Mouse (Mus musculus) heart, embryonic 15.5 days (tissue): ENCODE measurements at regions not wholly inside any gene's neighbourhood (a gene's known extent, or its start where the extent isn't known, plus 50 kb on each side); places are given as distances from the start of the nearest gene placed in this dataset.

Experiments
- ATAC-seq: fragments of 200-750 bp; cut with Nextera tagmentation; replicated peaks from 2 replicates; pipeline ENCODE4 v1.8.0; 2017; ENCODE audit warnings: low read depth, moderate TSS enrichment; ENCODE audit not compliant: insufficient number of reproducible peaks, insufficient read depth, low FRiP score
- H3K27ac ChIP-seq: fragments of 300-500 bp; sonication (generic); 2 replicates; pipeline ENCODE4 v1.5.1; 2015; ENCODE audit warnings: mild to moderate bottlenecking, inconsistent platforms
- H3K27me3 ChIP-seq: fragments of 300-500 bp; sonication (generic); 2 replicates; pipeline ENCODE4 v1.6.1; 2015; ENCODE audit warnings: inconsistent platforms
- H3K36me3 ChIP-seq: fragments of 300-500 bp; sonication (generic); 2 replicates; pipeline ENCODE4 v1.6.1; 2015; ENCODE audit warnings: mild to moderate bottlenecking, inconsistent platforms
- H3K4me1 ChIP-seq: fragments of 300-500 bp; sonication (generic); replicated peaks from 2 replicates; pipeline ENCODE4 v1.6.1; 2015; ENCODE audit warnings: inconsistent platforms
- H3K4me2 ChIP-seq: fragments of 300-500 bp; sonication (generic); 2 replicates; pipeline ENCODE4 v1.6.1; 2015; ENCODE audit warnings: inconsistent platforms, mild to moderate bottlenecking, moderate library complexity
- H3K4me3 ChIP-seq: fragments of 300-500 bp; sonication (generic); 2 replicates; pipeline ENCODE4 v1.5.1; 2015; ENCODE audit warnings: mild to moderate bottlenecking, inconsistent platforms
- H3K9ac ChIP-seq: fragments of 300-500 bp; sonication (generic); 2 replicates; pipeline ENCODE4 v1.6.1; 2015; ENCODE audit warnings: mild to moderate bottlenecking, inconsistent platforms
- H3K9me3 ChIP-seq: fragments of 300-500 bp; sonication (generic); replicated peaks from 2 replicates; pipeline ENCODE4 v1.6.1; 2016; ENCODE audit warnings: inconsistent platforms
- WGBS: fragments of 180-500 bp; shearing (Covaris S2); methylation state at CpG from one replicate; pipeline ENCODE4 v1.1.7; 2015; ENCODE audit warnings: mixed read lengths; 5-methylcytosine and 5-hydroxymethylcytosine counted together

DNA sequence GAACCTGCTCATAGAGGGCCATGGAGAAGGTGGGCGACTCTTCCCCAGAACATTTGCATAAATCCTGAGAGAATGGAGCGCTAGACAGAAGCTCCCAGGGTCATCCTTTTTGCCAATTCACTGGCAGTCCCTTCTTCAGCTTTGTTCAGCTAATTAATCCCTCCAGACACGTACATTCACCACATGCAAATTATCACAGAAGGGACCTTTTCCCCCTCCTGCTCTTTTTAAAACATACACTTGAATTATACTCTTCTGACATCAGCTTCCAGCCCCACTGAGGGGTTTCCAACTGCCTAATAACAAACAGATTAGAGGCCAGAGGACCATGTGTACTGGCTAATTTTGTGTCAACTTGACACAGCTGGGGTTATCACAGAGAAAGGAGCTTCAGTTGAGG, 497.2 kb downstream of the Bnc2 start:
- H3K27me3 ChIP-seq: no peaks in the 10 kb centered on the region
- no peaks in the 10 kb centered on the region for H3K9me3 ChIP-seq
- H3K4me1 ChIP-seq: no peaks in the 10 kb centered on the region
- no peak for ATAC-seq
- H3K36me3 ChIP-seq: no peaks in the 10 kb centered on the region
- no peak overlapping the region for H3K4me3 ChIP-seq
- H3K4me2 ChIP-seq: no peak overlapping the region
- no peak overlapping the region for H3K27ac ChIP-seq
- WGBS: 69% methylated on average over 3 of the region's 3 CpGs
- no peak overlapping the region for H3K9ac ChIP-seq

DNA sequence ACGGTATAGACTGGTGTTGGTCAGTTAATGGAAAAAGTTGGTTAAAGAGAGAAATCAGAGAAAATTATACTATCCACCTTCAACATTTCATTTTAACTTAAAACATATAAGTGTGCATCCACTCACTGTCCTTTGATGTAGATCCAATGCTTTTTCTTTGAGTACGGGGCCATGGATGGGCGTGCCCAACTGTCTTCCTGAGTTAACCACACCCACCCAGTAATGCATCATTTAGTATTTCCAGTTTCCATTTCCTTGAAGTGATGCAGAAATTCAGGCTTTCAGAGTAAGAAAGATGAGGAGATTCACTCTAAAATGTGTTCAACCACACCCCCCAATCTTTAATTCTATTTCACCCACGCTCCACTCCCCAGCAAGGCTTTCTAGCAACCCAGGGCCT, 490.6 kb downstream of the Bnc2 start:
- Histone ChIP-seq H3K4me3 (no peak overlapping the region), H3K27me3 (no peaks in the 10 kb centered on the region), H3K36me3 (no peaks in the 10 kb centered on the region), H3K9ac (no peak overlapping the region), H3K9me3 (no peaks in the 10 kb centered on the region), H3K4me1 (no peaks in the 10 kb centered on the region), H3K27ac (no peak overlapping the region), H3K4me2 (no peak overlapping the region)
- ATAC-seq: no peak
- 85% methylated on average over 4 of the region's 4 CpGs for WGBS

DNA sequence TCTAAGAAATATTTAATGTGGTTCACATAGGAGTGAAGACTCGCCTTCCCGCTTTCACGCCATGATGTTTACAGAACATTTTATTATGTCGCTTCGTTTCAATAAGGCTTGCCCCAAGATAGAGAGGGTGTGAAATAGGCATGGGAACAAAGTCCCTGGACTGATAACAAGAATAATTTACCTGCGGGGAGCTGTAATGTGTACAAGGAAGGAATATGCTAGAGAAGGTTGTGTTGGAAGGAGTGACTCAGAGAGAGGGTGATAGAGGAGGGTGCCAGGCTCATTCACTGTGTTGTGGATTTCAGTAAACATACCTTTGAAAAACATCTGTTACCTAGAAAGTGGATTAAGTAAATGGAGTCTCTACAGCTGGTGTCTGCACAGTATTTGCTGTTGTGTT, 490.2 kb downstream of the Bnc2 start:
- no peak overlapping the region for H3K27ac ChIP-seq
- no peak for ATAC-seq
- H3K4me2 ChIP-seq: no peak overlapping the region
- no peaks in the 10 kb centered on the region for H3K4me1 ChIP-seq
- H3K9ac ChIP-seq: no peak overlapping the region
- no peak overlapping the region for H3K4me3 ChIP-seq
- no peaks in the 10 kb centered on the region for H3K9me3 ChIP-seq
- 85% methylated on average over 6 of the region's 6 CpGs for WGBS
- H3K36me3 ChIP-seq: no peaks in the 10 kb centered on the region
- H3K27me3 ChIP-seq: no peaks in the 10 kb centered on the region

- Histone ChIP-seq H3K9ac (no peak overlapping the region), H3K36me3 (no peaks in the 10 kb centered on the region), H3K27me3 (no peaks in the 10 kb centered on the region), H3K4me3 (no peak overlapping the region), H3K27ac (no peak overlapping the region), H3K4me1 (no peaks in the 10 kb centered on the region), H3K9me3 (no peaks in the 10 kb centered on the region), H3K4me2 (no peak overlapping the region)
- WGBS: 66% methylated on average over 12 of the region's 12 CpGs
- no peak for ATAC-seq
These were observed 485.8 kb downstream of the Bnc2 start for GRCm38 (mm10) chr4:84189315-84189714.

GRCm38 (mm10) chr4:84191303-84191702, 483.8 kb downstream of the Bnc2 start:
- no peak for ATAC-seq
- 77% methylated on average over 2 of the region's 2 CpGs for WGBS

DNA sequence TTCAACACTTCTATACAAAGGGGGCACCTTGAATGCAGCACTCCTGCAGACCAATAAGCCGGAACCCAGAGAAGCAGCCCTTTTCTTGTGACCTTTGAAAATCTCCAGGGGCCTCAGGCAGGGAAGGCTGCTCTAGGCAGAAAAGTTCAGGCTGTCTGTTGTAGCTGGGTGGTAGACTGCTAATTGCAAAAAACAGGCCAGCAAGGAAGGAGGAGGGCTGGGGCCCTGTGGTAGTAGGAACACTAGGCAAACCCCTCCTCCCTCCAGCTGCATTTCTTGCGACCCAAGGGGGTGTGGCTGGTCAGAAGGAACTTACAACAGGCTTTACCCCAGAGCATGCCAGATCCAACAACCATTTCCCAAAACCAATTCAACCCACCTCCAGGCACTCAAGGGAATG, 482.8 kb downstream of the Bnc2 start:
- WGBS: 67% methylated on average over 2 of the region's 2 CpGs
- Histone ChIP-seq H3K4me2 (no peak overlapping the region), H3K9ac (no peak overlapping the region), H3K36me3 (no peaks in the 10 kb centered on the region), H3K27me3 (no peaks in the 10 kb centered on the region), H3K4me1 (no peaks in the 10 kb centered on the region), H3K9me3 (no peaks in the 10 kb centered on the region), H3K27ac (no peak overlapping the region), H3K4me3 (no peak overlapping the region)
- no peak for ATAC-seq

More at GRCm38 (mm10) chr4:84191303-84191702, 483.8 kb downstream of the Bnc2 start:
- Histone ChIP-seq H3K27ac (no peak overlapping the region), H3K4me3 (no peak overlapping the region), H3K27me3 (no peaks in the 10 kb centered on the region), H3K9ac (no peak overlapping the region), H3K36me3 (no peaks in the 10 kb centered on the region), H3K9me3 (no peaks in the 10 kb centered on the region), H3K4me1 (no peaks in the 10 kb centered on the region), H3K4me2 (no peak overlapping the region)

DNA sequence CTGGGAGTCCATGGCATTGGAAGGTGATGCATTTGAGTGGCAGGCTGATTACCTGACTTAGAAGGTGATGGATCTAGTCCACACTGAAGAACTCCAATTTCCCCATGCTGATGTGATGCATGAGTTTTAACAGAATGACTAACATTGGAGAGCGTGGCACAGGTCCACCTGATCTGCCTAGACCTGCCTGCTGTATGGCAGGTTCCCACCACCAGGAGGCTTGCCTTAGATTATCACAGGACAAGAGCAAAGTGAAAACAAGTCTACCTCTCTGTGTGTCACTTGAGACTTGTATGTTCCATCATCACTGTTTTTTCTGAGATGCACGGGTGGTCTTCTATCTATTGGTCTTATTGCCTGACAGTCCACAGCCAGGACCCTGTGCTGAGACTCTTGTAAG, 478.3 kb downstream of the Bnc2 start:
- Histone ChIP-seq H3K27me3 (no peaks in the 10 kb centered on the region), H3K4me1 (no peaks in the 10 kb centered on the region), H3K4me3 (no peak overlapping the region), H3K4me2 (no peak overlapping the region), H3K27ac (no peak overlapping the region), H3K9me3 (no peaks in the 10 kb centered on the region), H3K36me3 (no peaks in the 10 kb centered on the region), H3K9ac (no peak overlapping the region)
- ATAC-seq: no peak
- 74% methylated on average over 2 of the region's 2 CpGs for WGBS

DNA sequence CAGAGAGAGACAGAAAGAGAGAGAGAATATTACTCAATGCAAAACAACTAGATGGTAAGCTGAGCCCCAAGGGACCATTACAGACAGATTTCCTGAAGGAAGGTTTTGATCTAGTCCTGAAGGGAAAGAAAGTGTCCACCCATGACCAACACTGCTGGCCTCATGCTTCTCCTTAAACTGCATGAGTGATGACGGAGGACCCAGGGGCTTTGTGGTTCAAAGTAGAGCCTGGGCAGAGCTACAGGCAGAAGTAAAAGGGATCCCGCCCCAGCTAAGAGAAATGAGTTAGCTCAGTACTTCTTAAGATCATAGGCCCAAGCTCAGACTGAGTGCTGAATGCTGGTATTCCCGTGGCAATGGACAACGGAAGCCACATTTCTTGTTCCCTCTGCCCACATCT, 476.9 kb downstream of the Bnc2 start:
- Histone ChIP-seq H3K27me3 (no peaks in the 10 kb centered on the region), H3K27ac (no peak overlapping the region), H3K4me1 (no peaks in the 10 kb centered on the region), H3K9me3 (no peaks in the 10 kb centered on the region), H3K9ac (no peak overlapping the region), H3K4me3 (no peak overlapping the region), H3K4me2 (no peak overlapping the region), H3K36me3 (no peaks in the 10 kb centered on the region)
- WGBS: 74% methylated on average over 4 of the region's 4 CpGs
- no peak for ATAC-seq

GRCm38 (mm10) chr4:84199181-84199656, 475.9 kb downstream of the Bnc2 start:
- no peaks in the 10 kb centered on the region for H3K4me1 ChIP-seq
- 40% methylated on average over 9 of the region's 9 CpGs for WGBS
- H3K4me2 ChIP-seq: no peak overlapping the region
- no peaks in the 10 kb centered on the region for H3K9me3 ChIP-seq
- no peaks in the 10 kb centered on the region for H3K36me3 ChIP-seq
- H3K4me3 ChIP-seq: no peak overlapping the region
- no peak overlapping the region for H3K9ac ChIP-seq
- 0 out of 2 replicates have a peak, but pooled peaks have one; percentile 8 for ATAC-seq
- no peak overlapping the region for H3K27ac ChIP-seq
- H3K27me3 ChIP-seq: no peaks in the 10 kb centered on the region

GRCm38 (mm10) chr4:84201001-84201400, 474.1 kb downstream of the Bnc2 start:
- no peaks in the 10 kb centered on the region for H3K36me3 ChIP-seq
- H3K9ac ChIP-seq: no peak overlapping the region
- H3K4me2 ChIP-seq: no peak overlapping the region
- H3K9me3 ChIP-seq: no peaks in the 10 kb centered on the region
- H3K4me3 ChIP-seq: no peak overlapping the region
- no peaks in the 10 kb centered on the region for H3K27me3 ChIP-seq
- WGBS: 59% methylated on average over 3 of the region's 3 CpGs
- no peak overlapping the region for H3K27ac ChIP-seq
- H3K4me1 ChIP-seq: no peaks in the 10 kb centered on the region
- no peak for ATAC-seq

- Histone ChIP-seq H3K9me3 (no peaks in the 10 kb centered on the region), H3K4me1 (no peaks in the 10 kb centered on the region; the same call in 1 of the 2 replicates), H3K9ac (no peak overlapping the region), H3K27ac (no peak overlapping the region), H3K4me3 (no peak overlapping the region), H3K36me3 (no peaks in the 10 kb centered on the region), H3K4me2 (no peak overlapping the region), H3K27me3 (no peaks in the 10 kb centered on the region)
- WGBS: 52% methylated on average over 2 of the region's 2 CpGs
- ATAC-seq: no peak
These were observed 472.8 kb downstream of the Bnc2 start for GRCm38 (mm10) chr4:84202231-84202630.

- Histone ChIP-seq H3K27ac (no peak overlapping the region), H3K4me1 (no peaks in the 10 kb centered on the region; the same call in 1 of the 2 replicates), H3K36me3 (no peaks in the 10 kb centered on the region), H3K27me3 (no peaks in the 10 kb centered on the region), H3K9me3 (no peaks in the 10 kb centered on the region), H3K9ac (no peak overlapping the region), H3K4me3 (no peak overlapping the region), H3K4me2 (no peak overlapping the region)
- WGBS: 19% methylated on average over 1 of the region's 1 CpGs
- ATAC-seq: no peak
These were observed 471.4 kb downstream of the Bnc2 start for GRCm38 (mm10) chr4:84203680-84204079.
